Mouse (Mus musculus) G1E (cell line): ENCODE results near the gene Rbm28.

Experiments
- CTCF ChIP-seq: IDR thresholded peaks from 2 replicates; pipeline ENCODE4 v1.5.1; 2012; ENCODE audit warnings: low read depth, low read length, inconsistent platforms, mixed read lengths
- TAL1 ChIP-seq: conservative IDR thresholded peaks from 2 replicates; pipeline ENCODE4 v1.6.1; 2012; ENCODE audit warnings: low read depth, low read length, inconsistent platforms, mixed read lengths

GRCm38 (mm10) chr6:29174368-29174767 is 9.6 kb upstream of the Rbm28 start:
- TF ChIP-seq CTCF (no peak), TAL1 (no peak)
